Mouse (Mus musculus): Measurements from ENCODE around the gene Cyb5d2.
"Not testable (repeated sequence)": the region's sequence is repeated elsewhere in the genome, so short reads cannot be mapped to it uniquely, and the experiment has no call there.

DNA sequence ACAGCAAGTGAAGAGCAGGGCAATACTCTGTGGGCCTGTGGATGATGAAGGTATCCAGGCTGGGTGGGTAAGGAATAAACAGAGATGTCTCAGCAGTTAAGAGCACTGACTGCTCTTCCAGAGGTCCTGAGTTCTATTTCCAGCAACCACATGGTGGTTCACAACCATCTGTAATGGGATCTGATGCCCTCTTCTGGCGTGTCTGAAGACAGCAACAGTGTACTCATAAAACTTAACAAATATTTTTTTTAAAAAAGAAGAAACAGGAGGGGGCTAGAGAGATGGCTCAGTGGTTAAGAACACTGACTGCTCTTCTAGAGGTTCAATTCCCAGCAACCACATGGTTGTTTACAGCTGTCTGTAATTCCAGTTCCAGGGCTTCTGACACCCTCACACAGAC lies 23.3 kb downstream of the Cyb5d2 start:
- not testable (repeated sequence) for TF ChIP-seq POLR2A, CTCF (IDR thresholded peaks at IDR 0.05; ENCODE audit: extremely low read depth, insufficient read depth, low read length)
